Mouse (Mus musculus) cerebellum, adult 2 months (tissue): ENCODE data around the gene Mkks.

Source experiments
- CTCF ChIP-seq: fragments of 200-500 bp; IDR thresholded peaks from 2 replicates; pipeline ENCODE4 v1.5.1; 2011; ENCODE audit warnings: low read depth, mild to moderate bottlenecking, control low read depth, low read length, moderate library complexity, borderline replicate concordance; ENCODE audit not compliant: insufficient read depth
- POLR2A ChIP-seq: fragments of 200-500 bp; IDR thresholded peaks from 2 replicates; pipeline ENCODE4 v1.6.1; 2011; ENCODE audit warnings: low read length, control low read depth, borderline replicate concordance; ENCODE audit not compliant: insufficient read depth

DNA sequence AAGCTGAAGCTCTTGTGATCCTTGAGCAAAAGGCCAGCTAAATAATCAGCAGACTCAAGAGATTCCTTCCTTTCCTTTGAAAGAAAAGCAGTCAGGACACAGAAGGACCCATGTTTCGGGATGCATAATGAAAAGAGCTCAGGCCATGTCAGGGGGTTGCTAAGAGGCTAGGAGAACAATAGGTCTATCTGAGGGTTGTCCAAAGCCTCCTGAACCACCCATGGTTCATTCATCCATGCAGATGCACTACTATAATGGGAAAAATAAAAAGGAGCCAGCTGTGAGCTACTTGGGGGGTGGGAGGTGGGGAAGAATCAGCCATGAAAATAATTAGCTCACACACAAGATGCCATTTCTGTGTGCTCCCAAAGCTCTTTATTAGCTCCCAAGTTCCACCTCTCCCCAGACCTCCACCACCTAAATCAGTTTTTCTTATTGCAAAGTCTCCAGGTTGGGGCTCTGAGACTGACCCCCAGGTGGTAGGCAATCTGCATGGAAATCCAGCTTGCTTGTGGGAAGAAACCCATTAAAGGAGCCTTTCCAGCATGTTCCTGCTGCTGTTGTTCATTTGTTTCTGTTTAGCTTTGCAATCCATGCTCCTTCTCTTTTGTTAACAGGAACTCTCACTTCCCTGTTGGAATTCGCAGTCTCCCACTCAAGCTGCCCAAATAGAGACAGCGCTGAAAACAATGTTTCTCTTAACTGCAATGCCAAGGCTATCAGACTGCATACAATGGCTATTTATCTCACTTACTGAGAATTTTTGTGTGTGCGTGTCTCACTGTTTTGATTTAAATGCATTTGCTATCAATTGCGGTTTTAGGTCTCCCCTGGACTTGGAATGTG lies 36.4 kb downstream of the Mkks start:
- TF ChIP-seq POLR2A (no peak), CTCF (no peak)
